Comparison of ENCODE assay signal across 22 mouse cellular contexts in genomic region chr1:176870501-176870900, GRCm38 (mm10). TPM values are rescaled to one million over a fixed set of nuclear protein-coding genes. Genes with fewer than 3 reads are reported as not detected.
DNase-seq lines count a peak whose midpoint lies in the region; ATAC-seq lines count a peak whose summit lies in the region.
"Had no signal": no experiment of that assay in that cellular context is flagged by ENCODE, and none has a peak within 500 bp of the region (broad histone marks: within the 10 kb centered on the region; RNA-seq: fewer than 3 reads in every experiment).

No protein-coding gene starts in this region.

- no peaks in the 10 kb centered on the region for H3K36me3 ChIP-seq in limb, embryonic 11.5 days (ENCODE audit: control insufficient read depth, insufficient read depth, low read length)
- H3K36me3 ChIP-seq in limb, embryonic 10.5 days: no peaks in the 10 kb centered on the region

- H3K4me3 ChIP-seq in limb, embryonic 11.5 days (ENCODE audit: low read depth, low read length): no peak overlapping the region
- no peak overlapping the region for H3K4me3 ChIP-seq in limb, embryonic 10.5 days

- no peaks in the 10 kb centered on the region for H3K9me3 ChIP-seq in limb, embryonic 11.5 days (ENCODE audit: control insufficient read depth, low read length)
- H3K9me3 ChIP-seq in limb, embryonic 10.5 days (replicated peaks): no peaks in the 10 kb centered on the region
- H3K9me3 ChIP-seq: G1E had no signal

- H3K4me2 ChIP-seq in limb, embryonic 11.5 days (ENCODE audit: low read depth, severe bottlenecking): no peak overlapping the region

- no peak for ATAC-seq in limb, embryonic 11.5 days (ENCODE audit: insufficient number of reproducible peaks, low FRiP score, low TSS enrichment, low read depth)
- ATAC-seq: activated CD4-positive, CD25-positive, alpha-beta regulatory T cell, adult 4 months; CD4-positive, CD25-positive, alpha-beta regulatory T cell, adult 4 months; Patski had no signal

- no peaks in the 10 kb centered on the region for H3K27me3 ChIP-seq in limb, embryonic 11.5 days (ENCODE audit: control insufficient read depth, insufficient read depth, low read length)
- no peaks in the 10 kb centered on the region for H3K27me3 ChIP-seq in limb, embryonic 10.5 days (ENCODE audit: low read depth, poor library complexity, severe bottlenecking)
- H3K27me3 ChIP-seq: CH12.LX, Patski had no signal

- intact Hi-C loops in left cerebral cortex, postnatal 10 days (cut with DNase I): no loop called here

- no peak overlapping the region for H3K27ac ChIP-seq in limb, embryonic 11.5 days (replicated peaks; ENCODE audit: low read depth, low read length)
- no peak overlapping the region for H3K27ac ChIP-seq in limb, embryonic 10.5 days

- 95% methylated on average over 11 of the region's 11 CpGs for WGBS in limb, embryonic 11.5 days
- WGBS in limb, embryonic 10.5 days: 95% methylated on average over 11 of the region's 11 CpGs

- H3K4me1 ChIP-seq in limb, embryonic 11.5 days (ENCODE audit: control insufficient read depth, insufficient read depth, low read length): 0 out of 2 replicates have a peak, but pooled peaks cover 2% of the 10 kb centered on the region
- peaks cover 7% of the 10 kb centered on the region for H3K4me1 ChIP-seq in limb, embryonic 10.5 days

- peak; percentile 5 for DNase-seq in limb, embryonic 11.5 days (ENCODE audit: low spot score)
- DNase-seq in limb, embryonic 10.5 days (ENCODE audit: low spot score): no peak
- DNase-seq in retina, adult 2 months (ENCODE audit: low read depth, low spot score): peak; percentile 74
- DNase-seq in retina, embryonic 14.5 days (ENCODE audit: low spot score): no peak
- DNase-seq in retina, postnatal 1 day: peak; percentile 70
- DNase-seq in retina, postnatal 7 days (ENCODE audit: low read depth, low spot score): peak; percentile 54
- DNase-seq in left cerebral cortex, postnatal 10 days (ENCODE audit: extremely low spot score in 1 of 2, low spot score in 2 of 2): no peak
- no peak for DNase-seq in adrenal gland, postnatal 10 days
- DNase-seq: adrenal gland, adult 2 months; adrenal gland, adult 8-10 months; adrenal gland, postnatal 14 days; adrenal gland, postnatal 25 days; adrenal gland, postnatal 36 days; B cell, adult 2 months; cerebellum, adult 11 months; cerebellum, adult 11-12 months; cerebellum, adult 18-20 months had no signal

- no peak overlapping the region for H3K9ac ChIP-seq in limb, embryonic 11.5 days (ENCODE audit: low read length)

RNA-seq across cellular contexts. Expression of gene Sdccag8, which starts 56.0 kb away (rescaled TPM):
- polyA plus RNA-seq in limb, embryonic 11.5 days (2014; fragmentation: Nextera tagmentation; extraction: Ambion mirVana): 13.1 and 14.6 TPM in 2 replicates
- polyA plus RNA-seq in limb, embryonic 10.5 days (2016; fragmentation: Nextera tagmentation; extraction: Ambion mirVana): 11.4 and 11.6 TPM in 2 replicates
- 10 to 100 TPM; 11.2 to 12.7 TPM for total RNA-seq in left cerebral cortex, postnatal 10 days (2021)
- total RNA-seq in adrenal gland, postnatal 10 days (2021): 10 to 100 TPM in 1 of 2 experiments, 1 to 10 TPM in 1; 6.6 to 10.7 TPM

RNA-seq across cellular contexts. Expression of gene Cep170, which starts 56.6 kb away (rescaled TPM):
- 35.6 and 40.1 TPM in 2 replicates for polyA plus RNA-seq in limb, embryonic 11.5 days (2014; fragmentation: Nextera tagmentation; extraction: Ambion mirVana)
- 22.7 and 31.0 TPM in 2 replicates for polyA plus RNA-seq in limb, embryonic 10.5 days (2016; fragmentation: Nextera tagmentation; extraction: Ambion mirVana)
- total RNA-seq in left cerebral cortex, postnatal 10 days (2021): 100 to 1,000 TPM; 166 to 175 TPM
- 10 to 100 TPM; 29.8 to 38.0 TPM for total RNA-seq in adrenal gland, postnatal 10 days (2021)

Comparison
In these comparisons a context has a peak if more than half of its experiments do, and no peak if none do; other contexts are left out.
1. DNase-seq: peak in limb, embryonic 11.5 days (single experiment), retina, adult 2 months (single experiment), retina, postnatal 1 day (single experiment) and retina, postnatal 7 days (single experiment); none in limb, embryonic 10.5 days (single experiment), retina, embryonic 14.5 days (single experiment), left cerebral cortex, postnatal 10 days (0 of 2) and adrenal gland, postnatal 10 days (single experiment).
2. RNA of gene Cep170, which starts 56.6 kb away (total RNA-seq): 166 to 175 TPM in left cerebral cortex, postnatal 10 days; 29.8 to 38.0 TPM in adrenal gland, postnatal 10 days; every median in the first group is over 4 times any median in the second.